Mouse (Mus musculus) layer of hippocampus, postnatal 14 days (tissue): Measurements from ENCODE around the gene Ythdf2. TPM values are rescaled to one million over a fixed set of nuclear protein-coding genes. Genes with fewer than 3 reads are reported as not detected.

ENCODE experiments used
- DNase-seq, 2 experiments: peaks; one replicate each; pipeline ENCODE4 v3.0.0; 2021 to 2022; ENCODE audit warnings: low spot score in 2 of 2, mixed read lengths in 1 of 2
- microRNA-seq, 2 experiments: library from miRNA; unstranded; fragments of <30 nt; microRNA quantifications; one replicate each; pipeline ENCODE4 v1.2.0; 2021
- total RNA-seq, 2 experiments: library from RNA; stranded (reverse); gene quantifications; 2 replicates each; pipeline ENCODE4 v1.2.3; 2021

The Ythdf2 gene
- total RNA-seq, 2 experiments from 2014 or later, result 46.4 to 49.5 TPM

DNA sequence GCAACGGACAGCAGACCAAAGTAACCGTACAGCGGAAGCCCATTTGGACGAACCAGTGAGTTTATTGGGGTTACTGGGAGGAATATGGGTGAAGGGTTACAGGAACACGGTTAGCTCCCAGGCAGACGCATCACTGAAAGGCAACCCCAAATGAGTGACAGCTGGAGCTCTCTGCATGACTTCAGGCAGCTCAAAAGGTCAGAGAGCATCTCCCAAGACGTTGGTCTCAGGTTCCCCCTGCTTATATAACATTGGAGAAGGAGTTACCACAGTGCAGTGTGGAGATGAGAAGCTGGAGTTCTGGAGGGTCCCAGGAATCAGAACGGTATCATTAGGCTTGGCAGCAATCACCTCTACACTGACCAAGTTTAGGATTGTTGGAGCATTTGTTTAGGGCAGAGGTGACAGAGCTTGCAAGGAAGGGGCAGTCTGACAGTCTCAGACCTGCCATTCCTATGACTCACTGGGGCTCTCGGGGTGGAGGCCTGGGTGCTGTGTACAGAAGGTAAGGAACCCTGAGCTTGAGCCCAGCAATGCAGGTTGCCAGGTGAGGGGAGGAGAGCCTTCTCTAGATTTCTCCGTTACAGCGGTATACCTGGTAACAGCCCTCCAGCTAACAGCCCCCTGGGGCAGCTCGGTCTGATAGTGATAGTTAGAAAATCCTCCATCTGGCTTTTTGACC, 55.0 kb downstream of the Ythdf2 start:
- DNase-seq, result no peak

GRCm38 (mm10) chr4:132154877-132155670, 57.0 kb downstream of the Ythdf2 start:
- DNase-seq, result no peak

GRCm38 (mm10) chr4:132151673-132152072, 60.4 kb downstream of the Ythdf2 start:
- DNase-seq, result no peak

DNA sequence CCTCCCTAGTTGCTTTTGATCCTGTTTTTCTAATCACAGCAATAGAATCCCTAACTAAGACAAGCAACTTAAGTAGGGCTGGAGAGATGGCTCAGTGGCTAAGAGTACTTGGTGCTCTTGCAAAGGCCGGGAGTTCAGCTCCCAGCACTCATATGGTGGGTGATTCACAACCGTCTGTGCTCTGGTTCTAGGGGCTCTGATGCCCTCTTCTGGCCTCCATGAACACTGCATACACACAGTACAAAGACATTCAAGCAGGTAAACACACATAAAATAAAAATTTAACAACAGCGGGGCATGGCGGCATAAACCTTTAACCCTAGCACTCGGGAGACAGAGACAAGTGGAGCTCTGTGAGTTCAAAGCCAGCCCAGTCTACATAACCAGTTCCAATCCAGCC, 65.9 kb downstream of the Ythdf2 start:
- DNase-seq, result no peak

DNA sequence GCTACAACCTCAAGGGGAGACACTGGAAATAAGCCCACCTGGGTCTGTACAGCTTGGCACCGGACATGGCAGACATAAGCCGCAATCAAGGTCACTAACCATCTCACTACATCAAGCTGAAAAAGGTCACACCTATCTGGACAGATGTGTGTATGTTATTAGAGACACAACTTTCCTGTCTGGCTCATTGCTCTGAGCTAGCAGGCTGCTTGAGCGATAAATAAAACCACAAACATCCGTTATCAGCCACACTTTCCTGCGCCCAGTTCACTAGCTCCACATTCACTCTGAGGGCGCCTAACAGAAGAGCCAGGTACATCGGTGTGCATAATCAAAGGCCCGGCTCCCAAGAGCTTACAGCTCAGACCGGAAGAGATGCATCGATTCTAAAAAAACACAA, 67.0 kb downstream of the Ythdf2 start:
- no peak for DNase-seq

GRCm38 (mm10) chr4:132144080-132144841, 67.8 kb downstream of the Ythdf2 start, which contains the start of gene Oprd1:
TSS of gene Oprd1 (minus strand) at chr4:132144486.
- no peak for DNase-seq

- DNase-seq, result no peak
Observed at GRCm38 (mm10) chr4:132138640-132139039, 73.5 kb downstream of the Ythdf2 start.

DNA sequence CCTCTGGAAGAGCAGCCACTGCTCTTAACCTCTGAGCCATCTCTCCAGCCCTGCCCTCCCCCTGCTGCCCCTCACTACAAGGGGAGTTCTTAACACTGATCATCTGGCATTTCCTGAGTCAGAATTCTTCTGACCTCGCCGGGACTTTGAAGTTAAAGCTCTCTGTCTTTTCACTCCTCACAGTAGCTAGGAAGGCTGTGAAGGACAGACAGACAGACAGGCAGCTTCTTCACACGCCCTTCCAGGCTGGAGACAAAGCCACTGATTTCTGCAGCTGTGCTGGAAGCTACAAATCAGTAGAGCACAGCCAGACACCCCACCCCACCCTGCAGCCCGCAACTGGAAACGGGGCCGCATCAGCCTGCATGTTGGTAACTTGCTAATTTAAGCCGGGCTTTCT, 75.1 kb downstream of the Ythdf2 start:
- no peak for DNase-seq

Small RNA genes lying within 50 kb of the gene (microRNA-seq; reads per million reads assigned to microRNA genes)
- gene Gm22033, result 0 reads per million in 2 experiments

Other genes with a start within 250 kb of the Ythdf2 start
- gene Gm10300, start 137.6 kb downstream of the Ythdf2 start, total RNA-seq, result not detected
- 10 to 100 TPM; 28.3 to 31.3 TPM for gene Epb41, start 137.0 kb downstream of the Ythdf2 start, total RNA-seq
- gene Oprd1, start 67.8 kb downstream of the Ythdf2 start, total RNA-seq, result 1 to 10 TPM; 7.5 to 8.5 TPM
- gene Gmeb1, start 49.3 kb upstream of the Ythdf2 start, total RNA-seq, result 10 to 100 TPM; 24.2 to 26.7 TPM
- gene Taf12, start 62.1 kb upstream of the Ythdf2 start, total RNA-seq, result 10 to 100 TPM; 18.5 to 22.2 TPM
- 1 to 10 TPM in 1 of 2 experiments, under 1 TPM in 1; 0.72 to 1.5 TPM for gene Rab42, start 91.1 kb upstream of the Ythdf2 start, total RNA-seq
- 10 to 100 TPM; 19.3 to 22.3 TPM for gene Trnau1ap, start 117.2 kb upstream of the Ythdf2 start, total RNA-seq
- 10 to 100 TPM; 12.5 to 13.0 TPM for gene Rcc1, start 141.3 kb upstream of the Ythdf2 start, total RNA-seq
- 10 to 100 TPM in 1 of 2 experiments, 1 to 10 TPM in 1; 9.3 to 10.5 TPM for gene Phactr4, start 210.2 kb upstream of the Ythdf2 start, total RNA-seq